Mouse (Mus musculus): ENCODE measurements around the gene Agps.
"Not testable (repeated sequence)": the region's sequence is repeated elsewhere in the genome, so short reads cannot be mapped to it uniquely, and the experiment has no call there.

The Agps gene

GRCm38 (mm10) chr2:75960366-75961330 is 128.7 kb downstream of the Agps start:
- in situ Hi-C loops (cut with MboI; ENCODE audit: low pct_unique_long_range_greater_than_20kb in 1 of 2, low sequenced_read_pairs in 2 of 2, unreplicated experiment in 1 of 2) = loop anchor here (5.0 to 25.0 kb wide), 4 partner anchors 168 to 356 kb away; no protein-coding TSS in a partner anchor

- in situ Hi-C loops (cut with MboI; ENCODE audit: low pct_unique_long_range_greater_than_20kb in 1 of 2, low sequenced_read_pairs in 2 of 2, unreplicated experiment in 1 of 2) = loop anchor here (5.0 to 25.0 kb wide), 4 partner anchors 171 to 359 kb away; no protein-coding TSS in a partner anchor
These were observed 131.3 kb downstream of the Agps start for GRCm38 (mm10) chr2:75963211-75963840.

- in situ Hi-C loops (cut with MboI; ENCODE audit: low pct_unique_long_range_greater_than_20kb in 1 of 2, low sequenced_read_pairs in 2 of 2, unreplicated experiment in 1 of 2) = loop anchor here (5.0 to 25.0 kb wide), 4 partner anchors 172 to 359 kb away; no protein-coding TSS in a partner anchor
These were observed 132.1 kb downstream of the Agps start for GRCm38 (mm10) chr2:75964051-75964450.

- in situ Hi-C loops (cut with MboI; ENCODE audit: low pct_unique_long_range_greater_than_20kb in 1 of 2, low sequenced_read_pairs in 2 of 2, unreplicated experiment in 1 of 2) = loop anchor here (5.0 to 25.0 kb wide), 4 partner anchors 172 to 360 kb away; no protein-coding TSS in a partner anchor
These were observed 132.5 kb downstream of the Agps start for GRCm38 (mm10) chr2:75964512-75964911.

GRCm38 (mm10) chr2:75964972-75965371 is 133.0 kb downstream of the Agps start:
- in situ Hi-C loops (cut with MboI; ENCODE audit: low pct_unique_long_range_greater_than_20kb in 1 of 2, low sequenced_read_pairs in 2 of 2, unreplicated experiment in 1 of 2) = loop anchor here (5.0 to 25.0 kb wide), 4 partner anchors 173 to 360 kb away; no protein-coding TSS in a partner anchor

GRCm38 (mm10) chr2:75974131-75974530 is 142.2 kb downstream of the Agps start:
- in situ Hi-C loops (cut with MboI; ENCODE audit: low pct_unique_long_range_greater_than_20kb in 1 of 2, low sequenced_read_pairs in 2 of 2, unreplicated experiment in 1 of 2) = loop anchor here in 1 of 2 experiments (25.0 kb wide), 1 partner anchor 362 kb away; no protein-coding TSS in a partner anchor

- in situ Hi-C loops (cut with MboI; ENCODE audit: low pct_unique_long_range_greater_than_20kb in 1 of 2, low sequenced_read_pairs in 2 of 2, unreplicated experiment in 1 of 2) = not testable (repeated sequence)
These were observed 144.1 kb downstream of the Agps start for GRCm38 (mm10) chr2:75976070-75976469.

- in situ Hi-C loops (cut with MboI; ENCODE audit: low pct_unique_long_range_greater_than_20kb in 1 of 2, low sequenced_read_pairs in 2 of 2, unreplicated experiment in 1 of 2) = not testable (repeated sequence)
These were observed 145.9 kb downstream of the Agps start, which contains the start of gene Ttc30a2 for GRCm38 (mm10) chr2:75977752-75978368. TSS of gene Ttc30a2 (minus strand) at chr2:75978170.

Measured in mouse embryonic stem cell (cell line).